Mouse (Mus musculus): Measurements from ENCODE around the gene Ephx3. TPM values are rescaled to one million over a fixed set of nuclear protein-coding genes. Genes with fewer than 3 reads are reported as not detected.

The Ephx3 gene
- polyA plus RNA-seq, 1 experiment from 2014 or later: 0.14 TPM

DNA sequence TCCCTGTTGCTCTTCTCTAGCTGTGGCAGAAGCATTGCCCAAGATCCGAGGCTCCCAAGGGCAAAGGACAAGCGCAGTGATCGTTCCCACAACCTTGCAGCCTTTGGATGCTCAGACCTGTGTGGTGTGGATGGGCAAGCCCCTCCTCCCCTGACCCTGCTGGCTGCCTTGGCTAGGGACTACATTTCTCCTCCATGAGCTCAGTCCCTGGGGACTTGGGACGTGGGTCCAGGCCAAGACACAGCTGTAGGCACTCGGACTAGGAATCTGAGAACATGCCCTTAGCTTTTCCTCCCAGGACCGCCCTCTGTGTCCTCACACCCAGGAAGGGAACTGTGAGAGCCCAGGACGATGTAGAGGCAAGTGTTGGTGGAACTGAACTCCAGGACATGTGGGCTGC lies 16.2 kb downstream of the Ephx3 start:
- no peak overlapping the region for H3K9ac ChIP-seq
- H3K9me3 ChIP-seq (ENCODE audit: low read depth, low read length): no peaks in the 10 kb centered on the region
- no peak for TF ChIP-seq CTCF (IDR thresholded peaks at IDR 0.05; ENCODE audit: low read depth)
- no peaks in the 10 kb centered on the region for H3K27me3 ChIP-seq (ENCODE audit: insufficient read depth, low read length)
- no peak overlapping the region; the same call in 1 of the 2 replicates for H3K27ac ChIP-seq (ENCODE audit: low read depth)
- ATAC-seq (ENCODE audit: insufficient read depth) (no peak; the same call in 1 of the 2 replicates), DNase-seq (peak; percentile 58)
- H3K36me3 ChIP-seq (ENCODE audit: insufficient read depth): no peaks in the 10 kb centered on the region
- WGBS: 52% methylated on average over 7 of the region's 7 CpGs
- H3K4me3 ChIP-seq (ENCODE audit: low read depth, low read length): no peak overlapping the region
- no peaks in the 10 kb centered on the region for H3K4me1 ChIP-seq (ENCODE audit: insufficient read depth)
- no peak overlapping the region for H3K4me2 ChIP-seq

- WGBS: 77% methylated on average over 2 of the region's 2 CpGs
- ATAC-seq (ENCODE audit: insufficient read depth) (no peak), DNase-seq (no peak)
- Histone ChIP-seq H3K4me2 (no peak overlapping the region), H3K36me3 (ENCODE audit: insufficient read depth) (no peaks in the 10 kb centered on the region), H3K9ac (no peak overlapping the region), H3K4me1 (ENCODE audit: insufficient read depth) (no peaks in the 10 kb centered on the region), H3K27me3 (ENCODE audit: insufficient read depth, low read length) (no peaks in the 10 kb centered on the region), H3K27ac (ENCODE audit: low read depth) (peak overlapping the region; percentile 21; the same call in 1 of the 2 replicates), H3K4me3 (ENCODE audit: low read depth, low read length) (no peak overlapping the region), H3K9me3 (ENCODE audit: low read depth, low read length) (no peaks in the 10 kb centered on the region)
- TF ChIP-seq CTCF (IDR thresholded peaks at IDR 0.05; ENCODE audit: low read depth): no peak
Observed at GRCm38 (mm10) chr17:32172485-32172884, 16.9 kb downstream of the Ephx3 start.

DNA sequence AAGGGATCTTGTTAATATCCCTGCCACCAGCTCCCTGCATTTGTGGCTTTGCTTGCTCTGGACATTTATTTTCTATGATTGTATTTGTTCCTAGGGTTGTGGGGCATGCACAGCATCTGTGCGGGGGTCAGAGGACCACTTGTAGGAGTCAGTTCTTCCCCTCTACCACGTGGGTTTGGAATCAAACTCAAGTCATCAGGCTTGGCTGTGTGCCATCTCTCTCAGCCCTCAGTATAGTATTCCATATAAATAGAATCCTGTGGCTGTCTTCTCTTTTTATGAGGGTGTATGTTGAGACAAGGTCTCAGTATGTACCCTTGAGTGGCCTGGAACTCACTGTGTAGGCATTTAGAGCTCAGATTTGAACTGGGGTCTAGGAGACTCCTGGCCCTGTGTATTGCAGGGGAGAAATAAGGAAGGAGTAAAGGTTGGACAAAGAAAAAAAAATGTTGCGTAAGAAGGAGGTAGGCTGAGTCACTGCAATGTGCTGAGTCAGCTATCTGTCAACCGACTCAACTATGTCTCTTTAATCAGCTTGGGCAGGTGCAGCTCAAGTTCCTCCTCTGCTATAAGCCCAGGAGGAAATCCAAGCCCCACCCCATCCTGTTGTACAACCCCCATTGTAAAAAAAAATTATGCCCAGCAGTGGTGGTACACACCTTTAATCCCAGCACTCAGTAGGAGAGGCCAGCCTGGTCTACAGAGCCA lies 19.7 kb downstream of the Ephx3 start:
- DNase-seq (peak; percentile 59), ATAC-seq (ENCODE audit: insufficient read depth) (no peak)
- WGBS: 65% methylated on average over 4 of the region's 4 CpGs

DNA sequence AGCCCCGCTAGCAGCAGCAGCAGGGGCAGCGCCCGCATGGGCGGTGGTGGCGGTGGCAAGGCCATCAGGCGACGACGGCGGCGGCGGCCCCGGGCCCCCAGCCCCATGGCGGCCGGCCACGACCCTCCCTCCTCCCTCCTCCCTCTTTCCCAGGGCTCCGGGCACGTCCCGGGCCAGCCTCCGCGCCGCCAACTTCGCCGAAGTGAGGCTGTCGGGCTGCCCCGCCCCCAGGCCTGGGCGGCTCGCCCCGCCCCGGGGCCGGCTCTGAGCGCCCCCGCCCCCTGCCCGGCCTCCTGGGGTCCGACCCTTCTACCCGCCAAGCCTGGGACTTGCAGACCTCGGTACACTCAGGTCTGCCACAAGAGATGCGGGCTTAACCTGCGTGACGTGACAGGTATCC lies 22.7 kb downstream of the Ephx3 start, which contains the start of gene Notch3:
Notch3 (minus strand) TSS at position 166 of the 400 bp plus-strand sequence.
- Histone ChIP-seq H3K27me3 (ENCODE audit: insufficient read depth, low read length) (no peaks in the 10 kb centered on the region; the same call in 1 of the 2 replicates), H3K9ac (peak within 1 kb of the TSS; percentile 76), H3K4me2 (peak within 1 kb of the TSS; percentile 82), H3K4me3 (ENCODE audit: low read depth, low read length) (peak within 1 kb of the TSS; percentile 72), H3K27ac (ENCODE audit: low read depth) (peak within 1 kb of the TSS; percentile 94), H3K36me3 (ENCODE audit: insufficient read depth) (0 out of 2 replicates have a peak, but pooled peaks cover 4% of the 10 kb centered on the region), H3K9me3 (ENCODE audit: low read depth, low read length) (no peaks in the 10 kb centered on the region), H3K4me1 (ENCODE audit: insufficient read depth) (peaks cover 17% of the 10 kb centered on the region)
- ATAC-seq (ENCODE audit: insufficient read depth): peak; percentile 63
- TF ChIP-seq CTCF (IDR thresholded peaks at IDR 0.05; ENCODE audit: low read depth): no peak
- under 1% methylated on average over 28 of the region's 39 CpGs for WGBS
- DNase-seq: peak; percentile 91

More for the DNA sequence above, 19.7 kb downstream of the Ephx3 start:
- Histone ChIP-seq H3K27me3 (ENCODE audit: insufficient read depth, low read length) (no peaks in the 10 kb centered on the region), H3K4me1 (ENCODE audit: insufficient read depth) (peaks cover 4% of the 10 kb centered on the region), H3K27ac (ENCODE audit: low read depth) (no peak overlapping the region), H3K9ac (no peak overlapping the region), H3K9me3 (ENCODE audit: low read depth, low read length) (no peaks in the 10 kb centered on the region), H3K4me3 (ENCODE audit: low read depth, low read length) (no peak overlapping the region), H3K4me2 (no peak overlapping the region), H3K36me3 (ENCODE audit: insufficient read depth) (no peaks in the 10 kb centered on the region)
- no peak for TF ChIP-seq CTCF (IDR thresholded peaks at IDR 0.05; ENCODE audit: low read depth)

DNA sequence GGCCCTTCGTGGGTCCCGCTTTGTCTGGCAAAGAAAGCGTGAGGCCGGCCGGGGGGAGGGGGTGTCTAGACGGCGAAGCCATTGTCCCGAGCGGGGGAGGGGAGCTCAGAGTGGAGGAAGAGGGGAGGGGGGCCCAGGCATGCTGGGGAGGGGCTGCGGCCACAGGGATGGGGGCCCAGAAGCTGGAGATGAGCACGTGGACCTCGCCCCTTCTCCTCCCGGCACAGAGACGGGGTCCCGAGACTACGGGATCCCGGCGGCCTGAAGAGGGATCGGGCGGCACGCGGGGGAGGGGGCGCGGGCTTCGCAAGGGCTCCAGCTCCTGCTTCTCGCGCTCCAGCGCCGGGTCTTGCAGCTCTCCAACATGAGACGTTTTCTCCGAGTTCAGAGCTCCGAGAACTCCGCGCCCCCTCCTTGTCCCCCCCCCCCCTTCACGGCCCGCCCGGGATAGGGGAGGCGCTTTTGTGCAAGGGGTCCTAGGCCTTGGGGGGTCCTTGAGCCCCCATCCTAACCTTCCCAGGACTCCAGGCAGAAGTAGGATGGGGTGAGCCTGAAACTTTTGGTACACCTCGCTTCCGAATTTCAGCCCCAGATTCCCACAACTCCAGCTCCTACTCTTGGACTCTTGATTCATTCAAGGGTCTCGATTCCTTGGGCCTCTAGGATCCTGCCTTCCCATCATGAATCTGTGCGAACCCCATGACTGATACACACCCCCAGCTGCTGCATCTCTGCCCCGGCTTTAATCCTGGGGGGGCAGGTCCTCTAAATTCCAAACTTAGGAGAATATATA lies 23.4 kb downstream of the Ephx3 start:
- ATAC-seq (ENCODE audit: insufficient read depth) (peak; percentile 52), DNase-seq (peak; percentile 93)
- H3K4me1 ChIP-seq (ENCODE audit: insufficient read depth): peaks cover 17% of the 10 kb centered on the region
- WGBS: 2% methylated on average over 41 of the region's 43 CpGs
- H3K9ac ChIP-seq: peak overlapping the region; percentile 76
- H3K27me3 ChIP-seq (ENCODE audit: insufficient read depth, low read length): no peaks in the 10 kb centered on the region; the same call in 1 of the 2 replicates
- H3K27ac ChIP-seq (ENCODE audit: low read depth): peak overlapping the region; percentile 94
- H3K36me3 ChIP-seq (ENCODE audit: insufficient read depth): 0 out of 2 replicates have a peak, but pooled peaks cover 4% of the 10 kb centered on the region
- TF ChIP-seq CTCF (IDR thresholded peaks at IDR 0.05; ENCODE audit: low read depth): no peak
- peak overlapping the region; percentile 72 for H3K4me3 ChIP-seq (ENCODE audit: low read depth, low read length)
- no peaks in the 10 kb centered on the region for H3K9me3 ChIP-seq (ENCODE audit: low read depth, low read length)
- H3K4me2 ChIP-seq: peak overlapping the region; percentile 82

DNA sequence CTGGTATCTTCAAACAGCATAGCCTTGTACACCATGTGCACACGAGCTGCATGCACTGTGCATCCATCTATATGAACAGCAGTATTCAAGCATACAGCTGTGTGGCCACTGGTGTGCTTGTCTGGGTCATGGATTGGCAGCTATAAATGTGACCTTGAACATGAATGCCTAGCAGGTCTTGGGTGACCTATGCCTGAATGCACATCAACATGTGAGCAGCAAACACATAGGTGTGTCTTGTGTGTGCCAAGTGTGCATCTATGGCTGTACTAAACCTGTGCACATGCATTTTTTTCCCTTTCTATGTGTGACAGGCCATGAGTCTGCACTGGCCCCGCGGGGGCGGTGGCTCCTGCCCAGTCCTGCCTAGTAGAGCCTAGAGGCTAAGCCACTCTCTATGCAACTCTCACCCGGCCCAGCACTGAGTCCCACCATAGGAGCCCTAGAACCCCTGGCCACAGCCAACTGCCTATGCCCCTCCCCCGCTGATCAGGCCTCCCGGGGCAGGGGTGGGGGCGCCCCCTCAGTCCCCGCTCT lies 24.0 kb downstream of the Ephx3 start:
- peak overlapping the region; percentile 76 for H3K9ac ChIP-seq
- peaks cover 9% of the 10 kb centered on the region; the same call in 1 of the 2 replicates for H3K36me3 ChIP-seq (ENCODE audit: insufficient read depth)
- no peaks in the 10 kb centered on the region; the same call in 1 of the 2 replicates for H3K27me3 ChIP-seq (ENCODE audit: insufficient read depth, low read length)
- peak overlapping the region; percentile 82 for H3K4me2 ChIP-seq
- DNase-seq: peak; percentile 61
- H3K27ac ChIP-seq (ENCODE audit: low read depth): peak overlapping the region; percentile 94
- no peaks in the 10 kb centered on the region for H3K9me3 ChIP-seq (ENCODE audit: low read depth, low read length)
- ATAC-seq (ENCODE audit: insufficient read depth): peak; percentile 71
- peak overlapping the region; percentile 72 for H3K4me3 ChIP-seq (ENCODE audit: low read depth, low read length)
- WGBS: 2% methylated on average over 9 of the region's 9 CpGs
- no peak for TF ChIP-seq CTCF (IDR thresholded peaks at IDR 0.05; ENCODE audit: low read depth)
- H3K4me1 ChIP-seq (ENCODE audit: insufficient read depth): peaks cover 17% of the 10 kb centered on the region
